Mouse (Mus musculus) hindbrain, embryonic 12.5 days (tissue): ENCODE measurements around the gene Hoxb7. TPM values are rescaled to one million over a fixed set of nuclear protein-coding genes. Genes with fewer than 3 reads are reported as not detected.
A peak's percentile ranks its signal among the peaks of the same experiment; 100 is the strongest.

Source experiments
- ATAC-seq: fragments of 200-750 bp; cut with Nextera tagmentation; 2 replicates; pipeline ENCODE4 v1.8.0; 2017; ENCODE audit warnings: moderate TSS enrichment; ENCODE audit not compliant: low FRiP score
- H3K27ac ChIP-seq: fragments of 300-500 bp; sonication (generic); 2 replicates; pipeline ENCODE4 v1.5.1; 2016; ENCODE audit warnings: mild to moderate bottlenecking
- H3K27me3 ChIP-seq: fragments of 300-500 bp; sonication (generic); 2 replicates; pipeline ENCODE4 v1.6.1; 2016; ENCODE audit warnings: mild to moderate bottlenecking
- H3K36me3 ChIP-seq: fragments of 300-500 bp; sonication (generic); 2 replicates; pipeline ENCODE4 v1.6.1; 2016; ENCODE audit warnings: mild to moderate bottlenecking
- H3K4me1 ChIP-seq: fragments of 300-500 bp; sonication (generic); 2 replicates; pipeline ENCODE4 v1.6.1; 2016
- H3K4me2 ChIP-seq: fragments of 300-500 bp; sonication (generic); replicated peaks from 2 replicates; pipeline ENCODE4 v1.6.1; 2016; ENCODE audit warnings: mild to moderate bottlenecking
- H3K4me3 ChIP-seq: fragments of 300-500 bp; sonication (generic); 2 replicates; pipeline ENCODE4 v1.5.1; 2016; ENCODE audit warnings: mild to moderate bottlenecking
- H3K9ac ChIP-seq: fragments of 300-500 bp; sonication (generic); 2 replicates; pipeline ENCODE4 v1.6.1; 2016; ENCODE audit warnings: mild to moderate bottlenecking, moderate library complexity
- H3K9me3 ChIP-seq: fragments of 300-500 bp; sonication (generic); replicated peaks from 2 replicates; pipeline ENCODE4 v1.6.1; 2016; ENCODE audit warnings: mild to moderate bottlenecking
- WGBS: fragments of 180-500 bp; shearing (Covaris S2); methylation state at CpG from one replicate; pipeline ENCODE4 v1.1.7; 2016; 5-methylcytosine and 5-hydroxymethylcytosine counted together
- polyA plus RNA-seq: library from polyadenylated mRNA; unstranded; fragments of >200 nt; fragmentation: Nextera tagmentation; extraction: Ambion mirVana; gene quantifications from 2 replicates; pipeline ENCODE4 v1.2.1, GENCODE M21; 2016

Gene Hoxb7
- polyA plus RNA-seq, result 9.6 and 11.0 TPM in 2 replicates

- WGBS, result 2% methylated on average over 43 of the region's 43 CpGs
- H3K4me1 ChIP-seq, result peaks cover 14% of the 10 kb centered on the region; the same call in 1 of the 2 replicates
- H3K36me3 ChIP-seq, result no peaks in the 10 kb centered on the region
- H3K4me3 ChIP-seq, result peak within 1 kb of the TSS; percentile 34
- peak within 1 kb of the TSS; percentile 44 for H3K4me2 ChIP-seq
- H3K27me3 ChIP-seq, result peaks cover 98% of the 10 kb centered on the region
- H3K27ac ChIP-seq, result peak within 1 kb of the TSS; percentile 66
- no peaks in the 10 kb centered on the region for H3K9me3 ChIP-seq
- no peak for ATAC-seq
- peak within 1 kb of the TSS; percentile 36 for H3K9ac ChIP-seq
Observed at GRCm38 (mm10) chr11:96285771-96286738, at the start of gene Hoxb7. Gene Hoxb7, plus strand, starts transcription at chr11:96286623.

GRCm38 (mm10) chr11:96240211-96240610, 46.2 kb upstream of the Hoxb7 start:
- H3K4me1 ChIP-seq, result no peaks in the 10 kb centered on the region
- H3K9me3 ChIP-seq, result no peaks in the 10 kb centered on the region
- peaks cover 63% of the 10 kb centered on the region for H3K27me3 ChIP-seq
- no peak overlapping the region for H3K4me2 ChIP-seq
- no peak overlapping the region for H3K4me3 ChIP-seq
- ATAC-seq, result no peak
- H3K27ac ChIP-seq, result no peak overlapping the region
- WGBS, result 2% methylated on average over 7 of the region's 7 CpGs
- no peaks in the 10 kb centered on the region for H3K36me3 ChIP-seq
- H3K9ac ChIP-seq, result no peak overlapping the region

GRCm38 (mm10) chr11:96250901-96251300, 35.5 kb upstream of the Hoxb7 start:
- Histone ChIP-seq H3K4me3 (no peak overlapping the region), H3K4me1 (no peaks in the 10 kb centered on the region), H3K9ac (no peak overlapping the region), H3K27ac (no peak overlapping the region), H3K36me3 (no peaks in the 10 kb centered on the region), H3K27me3 (peaks cover 99% of the 10 kb centered on the region), H3K4me2 (no peak overlapping the region), H3K9me3 (no peaks in the 10 kb centered on the region)
- 1% methylated on average over 13 of the region's 14 CpGs for WGBS
- no peak for ATAC-seq

- Histone ChIP-seq H3K27me3 (peaks cover 99% of the 10 kb centered on the region), H3K9ac (no peak overlapping the region), H3K27ac (no peak overlapping the region), H3K4me3 (no peak overlapping the region), H3K4me2 (no peak overlapping the region), H3K36me3 (no peaks in the 10 kb centered on the region), H3K4me1 (no peaks in the 10 kb centered on the region), H3K9me3 (no peaks in the 10 kb centered on the region)
- 2% methylated on average over 46 of the region's 46 CpGs for WGBS
- ATAC-seq, result no peak
Observed at GRCm38 (mm10) chr11:96251480-96252031, 34.9 kb upstream of the Hoxb7 start.

GRCm38 (mm10) chr11:96252541-96253120, 33.8 kb upstream of the Hoxb7 start:
- Histone ChIP-seq H3K9me3 (no peaks in the 10 kb centered on the region), H3K4me1 (no peaks in the 10 kb centered on the region), H3K9ac (no peak overlapping the region), H3K27ac (no peak overlapping the region), H3K4me2 (no peak overlapping the region), H3K27me3 (peaks cover 99% of the 10 kb centered on the region), H3K4me3 (no peak overlapping the region), H3K36me3 (no peaks in the 10 kb centered on the region)
- ATAC-seq, result no peak
- 2% methylated on average over 12 of the region's 12 CpGs for WGBS

- no peak for ATAC-seq
- Histone ChIP-seq H3K9ac (no peak overlapping the region), H3K4me3 (no peak overlapping the region), H3K4me1 (no peaks in the 10 kb centered on the region), H3K9me3 (no peaks in the 10 kb centered on the region), H3K4me2 (no peak overlapping the region), H3K27me3 (peaks cover 100% of the 10 kb centered on the region), H3K36me3 (no peaks in the 10 kb centered on the region), H3K27ac (no peak overlapping the region)
- WGBS, result 2% methylated on average over 11 of the region's 11 CpGs
Observed at GRCm38 (mm10) chr11:96254221-96254620, 32.2 kb upstream of the Hoxb7 start.

- Histone ChIP-seq H3K4me2 (no peak overlapping the region), H3K27ac (no peak overlapping the region), H3K36me3 (no peaks in the 10 kb centered on the region), H3K9ac (no peak overlapping the region), H3K27me3 (peaks cover 100% of the 10 kb centered on the region), H3K9me3 (no peaks in the 10 kb centered on the region), H3K4me3 (no peak overlapping the region), H3K4me1 (no peaks in the 10 kb centered on the region; the same call in 1 of the 2 replicates)
- WGBS, result 1% methylated on average over 39 of the region's 39 CpGs
- ATAC-seq, result no peak
Observed at GRCm38 (mm10) chr11:96255111-96255995, 31.1 kb upstream of the Hoxb7 start.

GRCm38 (mm10) chr11:96255996-96256445, 30.4 kb upstream of the Hoxb7 start:
- H3K36me3 ChIP-seq, result no peaks in the 10 kb centered on the region
- no peak for ATAC-seq
- no peak overlapping the region for H3K4me2 ChIP-seq
- H3K4me1 ChIP-seq, result no peaks in the 10 kb centered on the region; the same call in 1 of the 2 replicates
- peaks cover 100% of the 10 kb centered on the region for H3K27me3 ChIP-seq
- H3K27ac ChIP-seq, result no peak overlapping the region
- H3K9ac ChIP-seq, result no peak overlapping the region
- H3K9me3 ChIP-seq, result no peaks in the 10 kb centered on the region
- no peak overlapping the region for H3K4me3 ChIP-seq
- under 1% methylated on average over 14 of the region's 14 CpGs for WGBS

GRCm38 (mm10) chr11:96257141-96257540, 29.3 kb upstream of the Hoxb7 start:
- Histone ChIP-seq H3K9me3 (no peaks in the 10 kb centered on the region), H3K4me1 (no peaks in the 10 kb centered on the region; the same call in 1 of the 2 replicates), H3K4me2 (no peak overlapping the region), H3K27me3 (peaks cover 100% of the 10 kb centered on the region), H3K4me3 (no peak overlapping the region), H3K27ac (no peak overlapping the region), H3K36me3 (no peaks in the 10 kb centered on the region), H3K9ac (no peak overlapping the region)
- WGBS, result 21% methylated on average over 2 of the region's 2 CpGs
- no peak for ATAC-seq

GRCm38 (mm10) chr11:96259038-96259437, 27.4 kb upstream of the Hoxb7 start:
- no peaks in the 10 kb centered on the region for H3K36me3 ChIP-seq
- no peak overlapping the region for H3K27ac ChIP-seq
- no peak overlapping the region for H3K4me3 ChIP-seq
- WGBS, result 3% methylated on average over 2 of the region's 2 CpGs
- peaks cover 100% of the 10 kb centered on the region for H3K27me3 ChIP-seq
- no peak overlapping the region for H3K4me2 ChIP-seq
- no peaks in the 10 kb centered on the region; the same call in 1 of the 2 replicates for H3K4me1 ChIP-seq
- no peak overlapping the region for H3K9ac ChIP-seq
- H3K9me3 ChIP-seq, result no peaks in the 10 kb centered on the region
- no peak for ATAC-seq

- Histone ChIP-seq H3K27ac (no peak overlapping the region), H3K27me3 (peaks cover 100% of the 10 kb centered on the region), H3K36me3 (no peaks in the 10 kb centered on the region), H3K9me3 (no peaks in the 10 kb centered on the region), H3K9ac (no peak overlapping the region), H3K4me2 (no peak overlapping the region), H3K4me3 (no peak overlapping the region), H3K4me1 (no peaks in the 10 kb centered on the region; the same call in 1 of the 2 replicates)
- no peak for ATAC-seq
- WGBS, result 0% methylated on average over 1 of the region's 1 CpGs
Observed at GRCm38 (mm10) chr11:96259511-96259910, 26.9 kb upstream of the Hoxb7 start.
